Mouse (Mus musculus): ENCODE results near the gene Ces1e. TPM values are rescaled to one million over a fixed set of nuclear protein-coding genes. Genes with fewer than 3 reads are reported as not detected.
"Not testable (repeated sequence)": the region's sequence is repeated elsewhere in the genome, so short reads cannot be mapped to it uniquely, and the experiment has no call there.

Ces1e gene
- under 1 TPM; 0.54 to 0.69 TPM for total RNA-seq (2021)
- long read RNA-seq, experiment 1: 0 reads
- long read RNA-seq, experiment 2: 0 reads

DNA sequence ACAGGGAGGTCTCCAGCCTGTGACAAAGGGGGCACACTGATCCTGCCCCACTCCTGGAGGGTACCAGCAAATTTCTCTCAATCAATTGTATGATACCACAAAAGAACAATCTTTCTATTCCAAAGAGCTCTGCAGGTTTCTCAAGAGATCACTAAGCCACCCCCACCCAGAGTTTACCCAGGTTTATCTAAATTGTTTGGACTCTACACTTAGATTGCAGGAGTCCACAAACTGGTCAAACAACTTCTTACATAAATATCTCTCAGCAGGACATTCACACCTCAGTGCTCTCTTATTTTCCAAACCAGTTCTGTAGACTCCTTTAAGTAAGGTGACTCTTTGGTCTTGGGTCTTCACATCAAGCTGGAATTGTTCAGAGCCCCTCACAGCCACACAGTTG, at the start of gene Ces1e:
TSS of gene Ces1e (minus strand) at position 174 of the 400 bp plus-strand sequence.
- DNase-seq: no peak

DNA sequence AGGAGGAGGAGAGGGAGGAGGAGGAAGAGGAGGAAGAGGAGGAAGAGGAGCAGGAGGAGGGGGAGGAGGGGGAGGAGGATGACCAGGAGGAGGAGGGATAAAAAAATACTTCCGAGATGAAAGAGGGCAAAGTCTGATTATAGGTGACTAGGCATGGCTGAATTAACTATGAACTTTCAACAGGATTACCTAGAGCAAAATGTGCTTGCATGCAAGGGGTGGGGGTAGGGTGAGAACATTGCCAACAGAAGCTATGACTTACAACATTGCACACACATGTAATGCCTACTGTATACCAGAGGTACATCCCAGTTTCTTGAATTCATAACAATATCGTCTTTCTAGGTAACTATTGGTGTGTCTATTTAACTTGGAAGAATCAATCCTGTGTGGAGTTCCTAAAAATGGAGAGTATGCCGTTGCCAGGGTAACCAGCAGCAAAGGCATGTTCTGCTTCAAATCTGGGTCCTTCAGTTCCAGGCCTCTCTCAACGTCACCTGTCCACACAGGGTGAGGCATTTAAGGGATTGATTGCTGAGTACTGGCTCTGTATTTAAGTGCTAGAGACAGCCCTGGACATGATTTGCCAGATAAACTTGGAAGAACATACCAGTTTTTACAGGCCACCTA, 48.9 kb upstream of the Ces1e start:
- DNase-seq: no peak

DNA sequence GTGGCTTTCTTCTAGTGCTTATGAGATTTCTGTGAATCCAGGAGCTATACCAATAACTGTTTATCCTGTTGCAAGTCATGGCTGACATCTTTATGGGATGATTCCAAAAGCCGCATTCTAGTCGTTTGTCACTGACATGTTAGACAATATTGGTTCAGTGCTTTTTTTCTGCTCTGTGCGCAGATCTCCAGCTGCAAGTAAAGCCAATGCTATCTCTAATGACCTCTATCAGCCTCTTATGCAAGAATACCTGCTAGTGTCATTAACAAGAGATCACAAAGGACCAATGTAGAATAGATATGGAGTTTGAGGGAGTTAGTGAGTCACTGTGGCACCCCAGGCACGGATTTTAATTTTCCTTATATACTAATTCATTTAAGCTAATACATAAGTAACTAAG, 45.2 kb upstream of the Ces1e start:
- DNase-seq: no peak

DNA sequence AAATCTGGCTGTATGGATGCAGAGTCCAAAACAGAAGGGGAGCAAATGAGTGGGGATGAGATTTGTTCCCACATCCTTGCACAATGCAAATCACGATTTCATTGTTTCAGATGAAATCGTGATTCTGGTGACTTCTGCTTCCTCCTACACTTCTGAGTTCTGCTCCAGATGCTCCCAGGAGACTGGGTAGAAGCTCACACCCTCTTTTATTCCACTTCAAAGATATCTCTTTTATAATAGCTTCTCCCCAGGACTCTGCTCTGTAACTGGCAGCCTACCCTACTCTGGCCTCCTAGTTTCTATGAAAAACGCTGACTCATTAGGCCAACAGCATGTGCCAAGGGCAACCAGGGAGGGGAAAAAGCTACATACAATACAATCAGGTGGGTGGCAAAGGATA, 43.9 kb upstream of the Ces1e start:
- no peak for DNase-seq

DNA sequence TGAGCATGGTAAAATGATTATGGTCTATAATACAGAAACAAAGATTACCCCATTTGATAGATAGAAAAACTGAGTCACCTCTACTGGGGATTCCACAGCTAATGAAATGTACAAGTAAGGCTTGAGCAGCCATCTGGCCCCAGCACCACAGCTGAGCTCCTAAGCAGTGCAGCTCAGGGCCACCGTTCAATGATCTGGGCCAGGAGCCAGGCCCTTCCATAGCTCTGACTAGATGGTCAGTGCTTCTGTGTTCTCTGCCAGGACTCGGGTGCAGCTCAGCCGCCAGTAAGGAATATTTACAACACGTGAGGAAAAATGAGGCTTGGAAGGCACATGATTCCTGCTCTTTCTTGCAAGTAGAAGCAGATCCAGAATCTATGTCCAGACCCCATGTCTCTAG, 43.3 kb upstream of the Ces1e start:
- DNase-seq: peak; percentile 16

DNA sequence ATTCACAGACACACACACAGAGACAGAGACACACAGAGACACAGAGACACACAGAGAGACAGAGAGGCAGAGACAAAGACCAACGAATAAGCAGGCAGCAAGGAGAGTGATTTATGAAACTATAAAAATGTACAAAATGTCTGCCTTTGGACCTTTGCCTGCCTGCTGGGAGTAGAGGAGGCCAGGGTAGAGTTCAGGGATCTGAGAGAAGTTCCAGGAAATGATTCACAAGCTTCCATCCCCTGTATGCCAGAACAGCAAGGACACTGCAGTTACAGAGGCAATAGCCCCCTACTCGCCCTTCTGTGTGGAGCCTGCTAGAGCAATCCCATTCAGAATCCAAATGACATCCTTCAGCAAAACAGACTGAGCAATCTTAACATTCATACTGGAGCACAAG, 32.0 kb upstream of the Ces1e start:
- DNase-seq: no peak

DNA sequence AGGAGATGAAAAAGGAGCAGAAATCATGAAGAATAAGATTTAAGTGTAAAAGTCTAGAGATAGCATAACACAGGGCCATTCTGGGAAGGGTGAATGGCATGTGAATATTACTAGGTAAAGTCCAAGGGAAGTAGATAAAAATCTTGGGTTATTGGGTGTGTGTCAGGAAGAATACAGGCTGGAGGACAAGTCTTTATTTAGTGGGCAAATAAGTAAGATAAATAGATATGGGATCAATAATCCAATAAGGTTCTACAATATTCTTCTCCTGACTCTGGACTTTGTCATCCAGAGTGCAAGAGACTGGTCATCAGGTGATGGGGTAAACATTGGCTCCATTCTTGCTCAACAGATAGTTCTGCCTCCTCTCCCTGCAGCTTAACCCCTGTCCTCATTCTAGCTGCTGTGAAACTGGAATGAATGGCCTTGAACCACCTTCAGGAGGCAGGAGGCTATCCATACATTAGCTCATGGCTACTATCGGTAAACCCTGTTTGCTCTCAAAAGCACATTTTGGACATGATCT, 23.0 kb upstream of the Ces1e start:
- DNase-seq: no peak

DNA sequence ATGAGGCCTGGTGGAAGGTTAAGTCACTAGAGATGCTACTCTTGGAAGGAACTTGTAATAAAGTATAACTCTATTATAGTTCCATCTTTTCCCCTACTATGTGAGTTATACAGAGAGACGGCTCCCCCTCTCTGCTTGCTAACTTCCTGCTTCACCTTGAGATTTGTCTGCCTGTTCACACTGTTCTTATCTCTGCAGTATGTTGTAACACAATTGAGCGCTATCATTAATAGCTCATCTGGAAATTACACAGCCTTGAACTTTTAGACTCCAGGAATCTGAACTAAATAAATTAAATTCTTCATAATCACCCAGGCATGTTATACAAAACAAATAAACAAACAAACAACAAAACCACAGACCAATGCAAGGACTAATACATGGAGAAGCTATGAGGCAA, 16.6 kb upstream of the Ces1e start:
- DNase-seq: no peak

DNA sequence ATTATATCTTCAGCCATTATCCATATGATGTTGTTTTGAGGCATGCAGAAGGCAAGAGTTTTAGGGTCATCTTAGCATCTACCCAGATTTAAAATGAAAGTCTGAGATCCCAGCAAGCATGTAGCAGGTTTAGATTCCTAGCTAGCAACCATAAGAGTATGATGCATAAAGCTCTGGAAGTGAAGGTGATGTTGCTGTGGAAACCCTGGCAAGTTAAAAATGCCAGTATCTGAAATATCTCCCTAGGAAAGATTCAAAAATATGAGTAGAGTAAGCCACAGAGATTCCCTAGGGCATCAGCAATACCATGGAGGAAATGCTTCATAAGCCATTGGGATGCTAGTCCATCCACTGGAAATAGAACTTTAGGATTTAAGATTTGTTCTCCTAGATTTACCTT, 10.5 kb upstream of the Ces1e start:
- DNase-seq: no peak

DNA sequence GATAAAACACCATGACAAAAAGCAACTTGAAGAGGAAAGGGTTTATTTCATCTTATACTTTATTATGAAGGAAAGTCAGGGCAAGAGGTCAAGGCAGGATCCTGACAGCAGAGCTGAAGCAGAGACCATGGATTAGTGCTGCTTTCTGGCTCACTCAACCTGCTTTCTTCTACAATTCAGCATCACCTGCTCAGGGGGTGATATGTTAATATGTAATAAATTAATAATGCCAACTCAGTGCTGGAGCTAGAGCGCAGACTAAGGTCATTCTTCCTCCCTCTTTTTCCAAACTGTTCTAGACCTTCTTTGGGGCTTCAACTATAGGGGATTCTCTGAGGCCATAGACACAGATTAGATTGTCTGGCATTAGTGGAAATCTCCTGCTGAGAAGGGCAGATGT, 6.3 kb upstream of the Ces1e start:
- DNase-seq: no peak

DNA sequence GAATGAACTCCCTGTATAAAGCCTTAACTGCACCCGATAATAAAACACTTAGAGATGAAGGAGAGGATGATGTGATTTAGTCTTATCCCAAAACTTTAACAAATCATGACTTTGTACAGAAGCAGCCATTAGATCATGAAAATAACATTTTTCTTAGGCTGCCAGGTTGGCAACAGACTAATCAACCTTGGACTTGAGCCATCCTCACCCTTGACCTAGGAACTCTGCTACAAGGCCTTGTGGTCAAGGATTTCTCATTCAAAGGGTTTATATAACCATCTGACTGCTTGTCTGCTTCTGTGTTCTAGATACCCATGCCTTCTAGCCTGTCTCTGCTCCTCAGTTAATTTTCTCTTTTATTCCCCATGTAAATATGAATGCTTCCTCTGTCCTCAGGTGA, 5.3 kb upstream of the Ces1e start:
- no peak for DNase-seq

DNA sequence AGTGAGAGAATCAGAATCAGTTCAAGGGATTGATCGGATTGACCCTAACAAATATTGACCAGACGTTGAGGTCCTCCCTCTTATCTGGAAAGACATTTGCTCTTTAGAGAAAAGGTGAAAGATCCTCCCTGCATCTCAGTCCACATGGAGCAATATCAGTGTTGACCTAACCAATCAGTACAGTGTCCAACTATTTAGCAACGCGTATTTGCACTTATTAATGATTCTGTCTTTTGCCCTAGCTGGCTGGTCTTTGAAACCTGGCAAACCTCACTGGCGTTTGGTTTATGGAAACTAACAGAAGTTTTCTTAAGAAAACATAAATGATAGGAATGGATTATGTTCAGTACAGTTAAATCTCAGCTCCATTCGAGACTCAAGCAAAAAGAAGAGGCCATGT, 4.6 kb upstream of the Ces1e start:
- no peak for DNase-seq

DNA sequence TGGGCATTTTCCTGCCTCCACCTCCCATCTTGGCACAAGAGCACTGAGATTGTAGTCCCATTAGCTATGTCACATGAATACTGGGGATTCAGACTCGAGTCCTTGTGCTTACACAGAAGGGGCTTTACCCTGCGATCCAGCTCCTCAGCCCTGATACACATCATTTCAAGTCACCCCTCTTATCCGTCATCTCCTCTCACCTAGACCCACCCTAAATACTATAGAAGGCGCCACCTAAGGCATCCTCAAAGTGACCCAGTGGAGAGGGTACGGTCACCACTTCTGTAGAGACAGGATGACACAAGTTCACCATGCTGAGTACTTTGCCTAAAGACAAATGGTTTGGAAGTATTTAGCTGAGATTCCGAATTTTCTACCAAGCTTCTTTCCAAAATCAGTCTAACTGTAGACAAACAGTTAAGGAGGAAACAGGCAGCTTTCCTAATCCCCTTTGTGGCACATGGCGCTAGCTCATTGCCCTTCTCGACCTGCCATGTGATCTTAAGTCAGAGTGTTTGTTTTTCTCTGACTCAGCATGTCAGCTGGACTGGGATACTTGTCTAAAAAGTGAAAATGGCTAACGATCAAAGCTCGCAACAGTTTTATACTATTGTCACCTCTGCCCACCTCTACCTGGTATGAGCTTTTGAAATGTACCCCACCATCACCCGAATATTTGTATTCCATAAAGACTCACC, 597 bp downstream of the Ces1e start:
- no peak for DNase-seq

DNA sequence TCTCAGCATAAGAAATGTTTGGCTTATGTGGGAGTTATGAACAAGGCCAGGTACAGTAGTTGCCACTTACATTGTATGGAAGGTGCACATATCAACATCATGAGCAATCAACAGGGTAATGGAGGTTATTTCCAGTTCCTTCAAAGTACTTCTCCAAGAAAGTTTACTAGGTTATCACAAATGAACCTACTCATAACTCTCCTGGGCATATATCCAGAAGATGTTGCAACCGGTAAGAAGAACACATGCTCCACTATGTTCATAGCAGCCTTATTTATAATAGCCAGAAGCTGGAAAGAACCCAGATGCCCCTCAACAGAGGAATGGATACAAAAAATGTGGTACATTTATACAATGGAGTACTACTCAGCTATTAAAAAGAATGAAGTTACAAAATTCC, 2.9 kb downstream of the Ces1e start:
- not testable (repeated sequence) for DNase-seq

DNA sequence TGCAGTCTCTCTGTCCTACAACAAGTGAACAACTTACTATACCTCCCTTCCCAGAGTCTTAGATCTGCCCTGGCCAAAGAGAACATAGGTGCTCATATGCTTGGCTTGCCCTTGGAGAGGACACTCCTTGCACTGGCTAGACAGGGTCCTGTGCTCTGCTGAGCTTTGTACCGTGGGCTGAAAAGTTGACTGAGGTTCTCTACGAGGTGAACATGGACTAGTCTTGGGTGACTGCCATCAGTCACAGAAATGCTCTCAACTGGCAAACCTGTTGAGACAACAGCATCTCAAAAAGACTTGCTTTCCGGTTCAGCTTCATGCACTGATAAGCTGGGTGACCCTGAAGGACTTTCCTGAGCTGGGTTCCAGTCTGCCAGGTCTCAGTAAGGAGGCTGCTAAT, 7.5 kb downstream of the Ces1e start:
- no peak for DNase-seq

DNA sequence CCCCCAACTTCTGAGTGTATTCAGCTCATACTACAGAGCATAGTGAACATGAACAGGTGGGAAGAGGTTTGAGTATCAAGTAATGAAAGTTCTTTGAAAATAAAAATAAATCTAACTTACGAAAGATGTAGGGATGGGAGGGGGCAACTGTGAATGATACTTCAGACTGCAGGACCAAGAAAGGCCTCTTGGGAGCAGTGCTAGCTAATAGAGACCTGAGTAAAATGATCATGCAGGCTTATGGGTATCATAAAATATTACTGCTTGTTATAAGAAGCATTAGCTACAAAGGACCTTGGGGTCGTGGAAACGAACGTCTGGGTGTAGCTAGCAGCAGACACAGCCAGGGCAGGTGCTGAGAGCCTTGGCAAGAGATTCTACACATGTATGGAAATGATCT, 11.6 kb downstream of the Ces1e start:
- DNase-seq: no peak

DNA sequence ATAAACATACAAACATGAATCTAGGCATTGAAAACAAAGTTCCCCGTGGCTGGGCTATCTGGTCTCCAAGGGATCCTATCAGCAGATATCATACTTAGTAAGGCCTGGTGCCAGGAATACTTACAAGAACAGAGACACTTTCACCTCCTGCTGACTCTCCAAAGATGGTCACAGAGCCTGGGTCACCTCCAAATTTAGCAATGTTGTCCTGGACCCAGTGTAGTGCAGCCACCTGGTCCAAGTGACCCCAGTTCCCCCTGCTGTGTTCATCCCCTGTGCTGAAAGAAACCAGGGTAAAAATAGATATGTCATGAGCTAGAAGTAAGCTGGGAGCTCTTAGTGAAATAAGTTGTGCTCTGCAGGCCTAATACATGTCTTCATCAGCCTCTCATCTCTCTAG, 12.0 kb downstream of the Ces1e start:
- DNase-seq: peak; percentile 60

DNA sequence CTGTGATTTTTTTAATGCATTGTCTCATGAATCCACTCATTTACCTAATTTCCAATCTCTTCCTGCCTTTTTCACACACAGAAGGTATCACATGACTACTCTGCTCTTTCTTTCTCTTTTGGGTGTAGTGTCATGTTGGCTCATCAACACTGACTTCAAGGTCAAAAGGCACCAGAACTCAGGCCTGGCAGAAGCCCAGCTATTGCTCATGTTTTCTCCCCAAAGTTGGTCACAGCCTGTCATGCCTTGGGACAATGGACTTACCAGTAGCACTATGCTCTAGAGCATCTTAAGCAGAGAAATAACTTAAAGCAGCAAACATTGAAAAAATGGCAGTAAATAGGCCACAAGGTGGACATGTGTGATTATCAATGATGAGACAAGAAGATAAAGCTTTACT, 18.3 kb downstream of the Ces1e start:
- DNase-seq: no peak

DNA sequence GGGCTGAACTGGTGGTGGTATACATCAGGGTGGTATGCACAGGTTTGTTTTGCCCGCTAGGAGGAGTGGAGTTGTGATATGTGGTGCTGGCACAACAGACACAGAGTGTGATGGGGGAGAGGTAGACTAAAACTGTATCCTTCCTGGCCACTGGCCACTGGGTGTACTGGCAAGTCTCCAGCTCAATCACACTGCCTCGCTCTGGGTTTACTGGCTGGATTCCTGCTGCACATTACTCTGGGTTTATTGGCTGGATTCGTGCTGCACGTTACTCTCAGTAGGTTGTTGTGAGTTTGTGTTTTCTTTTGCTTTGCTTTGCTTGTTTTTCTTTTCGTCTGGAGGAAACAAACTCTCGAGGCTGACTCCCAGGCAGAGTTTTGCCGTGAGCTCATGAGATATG, 30.3 kb downstream of the Ces1e start:
- not testable (repeated sequence) for DNase-seq

DNA sequence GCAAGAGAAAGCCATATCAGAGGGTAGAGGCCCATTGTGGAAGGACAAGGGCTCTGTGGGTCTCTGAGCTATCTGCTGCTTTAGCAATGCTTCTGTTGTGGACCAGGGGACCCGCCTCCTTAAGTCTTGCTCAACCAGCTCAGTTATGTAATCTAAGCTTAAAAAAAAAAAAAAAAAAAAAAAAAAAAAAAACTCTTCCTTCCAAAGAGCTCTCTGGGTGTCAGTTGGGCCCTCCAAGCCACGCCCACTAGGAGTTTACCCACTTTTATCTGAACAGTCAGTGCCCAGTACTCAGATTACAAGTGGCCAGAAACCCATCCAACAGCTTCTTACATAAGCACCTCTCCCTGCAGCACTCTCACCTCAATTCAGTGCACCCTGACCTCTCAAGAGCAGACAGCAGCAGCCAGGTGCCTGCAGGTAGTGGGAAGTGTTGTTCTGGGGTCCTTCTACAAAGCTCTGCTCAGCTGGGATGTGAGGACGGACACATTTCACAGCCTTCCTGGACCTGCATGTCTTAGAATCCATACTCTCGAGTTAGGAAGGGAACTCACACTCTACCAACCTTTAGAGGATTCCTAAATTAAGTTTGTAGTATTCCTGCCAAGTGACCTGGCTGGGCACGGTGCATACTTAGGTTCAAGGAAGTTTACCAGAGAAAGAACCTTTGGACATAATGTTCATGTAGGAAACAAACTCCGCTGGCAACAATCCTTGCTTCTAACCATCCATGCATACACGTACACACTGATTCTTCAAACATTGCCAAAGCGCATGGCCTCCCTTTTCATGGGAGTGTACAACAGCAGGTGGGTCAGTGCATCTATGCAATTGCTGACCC, 31.5 kb downstream of the Ces1e start, which contains the start of gene Ces1d:
TSS of gene Ces1d (minus strand) at position 154 of the 841 bp plus-strand sequence.
- DNase-seq: peak; percentile 63

DNA sequence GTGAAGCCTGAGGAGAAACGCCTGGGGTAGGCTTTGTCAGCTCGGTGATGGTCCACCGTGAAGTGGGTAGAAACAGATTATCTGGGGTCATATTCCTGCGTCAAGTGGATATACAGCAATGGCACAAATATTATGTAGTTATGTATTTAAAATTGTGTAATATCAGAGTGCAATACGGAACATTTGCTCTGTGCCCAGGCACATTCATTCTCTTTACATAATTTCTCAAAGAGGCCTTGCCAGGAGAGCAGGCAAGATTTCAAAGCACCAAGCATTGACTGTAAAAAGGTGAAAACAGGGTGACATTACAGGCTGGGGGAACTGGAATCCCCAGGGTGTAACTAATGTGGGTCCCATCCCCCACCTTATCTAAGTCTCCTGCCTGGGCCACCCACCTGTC, 33.0 kb downstream of the Ces1e start:
- DNase-seq: no peak

DNA sequence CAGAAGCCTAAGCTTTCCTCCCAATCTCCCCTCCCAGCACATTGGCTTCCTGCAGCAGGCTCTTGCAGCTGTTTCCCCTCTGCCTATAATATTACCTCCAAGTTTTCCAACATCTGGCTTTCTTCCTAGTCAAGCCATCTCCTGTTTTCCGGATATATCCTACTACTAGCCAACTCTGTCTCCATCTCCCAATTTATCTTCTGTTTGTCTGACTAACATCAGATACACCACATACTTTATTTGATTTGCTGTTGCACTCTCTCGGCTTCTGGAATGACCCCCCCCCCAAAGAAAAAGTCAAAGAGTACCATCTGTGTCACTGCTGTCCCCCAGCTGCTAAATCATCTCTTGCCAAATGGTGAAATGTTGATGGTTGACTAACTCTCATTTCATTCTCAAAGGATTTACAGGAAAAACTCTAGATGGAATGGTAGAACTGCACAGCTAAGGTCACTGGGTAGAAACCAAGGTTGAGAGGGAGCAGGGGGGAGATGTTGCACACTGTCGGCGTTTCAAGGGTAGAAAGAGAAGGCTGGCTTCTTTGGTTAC, 48.8 kb downstream of the Ces1e start:
- DNase-seq: no peak

DNA sequence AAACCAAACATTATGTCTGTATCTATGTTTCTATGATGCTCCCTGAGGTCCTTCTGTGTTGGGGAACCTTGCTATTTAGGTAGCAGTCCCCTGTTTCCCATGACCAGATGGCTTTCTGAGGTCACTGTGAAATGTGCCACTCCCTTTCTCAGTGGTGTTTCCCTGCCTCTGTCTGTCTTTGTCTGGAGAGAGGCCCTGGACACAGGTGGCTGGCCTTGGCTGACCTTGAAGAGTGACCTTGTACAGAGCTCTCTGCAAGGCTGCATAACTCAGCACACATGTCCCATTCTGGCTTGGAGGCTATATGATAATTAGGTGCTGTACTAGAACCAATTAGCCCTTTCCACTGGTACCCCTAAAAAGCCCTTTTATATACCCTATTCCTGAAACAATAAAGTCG, 52.8 kb downstream of the Ces1e start:
- no peak for DNase-seq
